Mouse (Mus musculus): ENCODE results near the gene Hsd17b13. TPM values are rescaled to one million over a fixed set of nuclear protein-coding genes. Genes with fewer than 3 reads are reported as not detected.

Hsd17b13 gene
- polyA plus RNA-seq, 1 experiment from 2014 or later, result not detected

- ChIA-PET POLR2A (no interaction called here), CTCF (interaction anchor here (0.8 to 1.3 kb wide), 2 partner anchors 32 to 66 kb away, joined by 3 read pairs; no protein-coding TSS in a partner anchor)
- in situ Hi-C loops (cut with MboI; ENCODE audit: low pct_unique_long_range_greater_than_20kb), result loop anchor here (5.0 kb wide), 2 partner anchors 34 to 330 kb away; no protein-coding TSS in a partner anchor
- no peaks in the 10 kb centered on the region for H3K27me3 ChIP-seq
- no peak for ATAC-seq
- no peak for TF ChIP-seq CTCF (IDR thresholded peaks at IDR 0.05)
- DNase-seq (ENCODE audit: low read depth, low spot score), result no peak
Observed at GRCm38 (mm10) chr5:104007801-104008200, 30.6 kb upstream of the Hsd17b13 start.

GRCm38 (mm10) chr5:104006811-104007210, 29.6 kb upstream of the Hsd17b13 start:
- no peak for TF ChIP-seq CTCF (IDR thresholded peaks at IDR 0.05)
- no peaks in the 10 kb centered on the region for H3K27me3 ChIP-seq
- ChIA-PET POLR2A (interaction anchor here (0.5 kb wide), 1 partner anchor 132 kb away, joined by 3 read pairs; no protein-coding TSS in a partner anchor), CTCF (interaction anchor here (1.3 kb wide), 1 partner anchor 33 kb away, joined by 3 read pairs; no protein-coding TSS in a partner anchor)
- in situ Hi-C loops (cut with MboI; ENCODE audit: low pct_unique_long_range_greater_than_20kb), result loop anchor here (5.0 kb wide), 2 partner anchors 35 to 330 kb away; no protein-coding TSS in a partner anchor
- ATAC-seq (no peak), DNase-seq (ENCODE audit: low read depth, low spot score) (no peak)

- in situ Hi-C loops (cut with MboI; ENCODE audit: low pct_unique_long_range_greater_than_20kb), result no loop called here
Observed at GRCm38 (mm10) chr5:104003955-104004354, 26.7 kb upstream of the Hsd17b13 start.

GRCm38 (mm10) chr5:104003256-104003931, 26.2 kb upstream of the Hsd17b13 start:
- ChIA-PET POLR2A (no interaction called here), CTCF (interaction anchor here (0.6 to 7.3 kb wide), 5 partner anchors 17 to 39 kb away, joined by 3 to 77 read pairs (median 4); partner anchors contain the start of gene Hsd17b11)
- H3K27me3 ChIP-seq, result peaks cover 4% of the 10 kb centered on the region
- no peak for ATAC-seq
- no peak for TF ChIP-seq CTCF (IDR thresholded peaks at IDR 0.05)
- DNase-seq (ENCODE audit: low read depth, low spot score), result no peak
- in situ Hi-C loops (cut with MboI; ENCODE audit: low pct_unique_long_range_greater_than_20kb), result no loop called here

More at GRCm38 (mm10) chr5:104003955-104004354, 26.7 kb upstream of the Hsd17b13 start:
- CTCF ChIA-PET, result interaction anchor here (0.6 to 7.3 kb wide), 4 partner anchors 17 to 35 kb away, joined by 3 to 77 read pairs (median 4); partner anchors contain the start of gene Hsd17b11
- no peak for TF ChIP-seq CTCF (IDR thresholded peaks at IDR 0.05)
- ATAC-seq (no peak), DNase-seq (ENCODE audit: low read depth, low spot score) (no peak)
- POLR2A ChIA-PET, result no interaction called here
- H3K27me3 ChIP-seq, result peaks cover 4% of the 10 kb centered on the region

GRCm38 (mm10) chr5:104002549-104003255, 25.5 kb upstream of the Hsd17b13 start:
- peaks cover 4% of the 10 kb centered on the region for H3K27me3 ChIP-seq
- TF ChIP-seq CTCF (IDR thresholded peaks at IDR 0.05), result no peak
- in situ Hi-C loops (cut with MboI; ENCODE audit: low pct_unique_long_range_greater_than_20kb), result no loop called here
- DNase-seq (ENCODE audit: low read depth, low spot score) (no peak), ATAC-seq (no peak)
- ChIA-PET POLR2A (no interaction called here), CTCF (interaction anchor here (1.2 to 7.3 kb wide), 3 partner anchors 20 to 39 kb away, joined by 4 to 77 read pairs (median 4); partner anchors contain the start of gene Hsd17b11)

GRCm38 (mm10) chr5:103999738-104000137, 22.5 kb upstream of the Hsd17b13 start:
- in situ Hi-C loops (cut with MboI; ENCODE audit: low pct_unique_long_range_greater_than_20kb), result no loop called here
- DNase-seq (ENCODE audit: low read depth, low spot score), result no peak
- TF ChIP-seq CTCF (IDR thresholded peaks at IDR 0.05), result peak; percentile 96
- peaks cover 4% of the 10 kb centered on the region for H3K27me3 ChIP-seq
- POLR2A ChIA-PET, result interaction anchor here (0.7 to 1.7 kb wide), 2 partner anchors 44 to 81 kb away, joined by 5 read pairs; no protein-coding TSS in a partner anchor
- no peak for ATAC-seq
- CTCF ChIA-PET, result interaction anchor here (0.8 to 7.3 kb wide), 21 partner anchors 11 to 341 kb away, joined by 3 to 77 read pairs (median 5); partner anchors contain the start of genes Gm17660 and Hsd17b11

- ATAC-seq (no peak), DNase-seq (ENCODE audit: low read depth, low spot score) (no peak)
- in situ Hi-C loops (cut with MboI; ENCODE audit: low pct_unique_long_range_greater_than_20kb), result no loop called here
- ChIA-PET CTCF (interaction anchor here (1.1 to 7.3 kb wide), 10 partner anchors 12 to 79 kb away, joined by 3 to 77 read pairs (median 10); partner anchors contain the start of gene Gm17660), POLR2A (interaction anchor here (0.5 to 1.7 kb wide), 3 partner anchors 45 to 807 kb away, joined by 3 to 5 read pairs (median 5); no protein-coding TSS in a partner anchor)
- H3K27me3 ChIP-seq, result peaks cover 4% of the 10 kb centered on the region
- TF ChIP-seq CTCF (IDR thresholded peaks at IDR 0.05), result no peak
Observed at GRCm38 (mm10) chr5:103998739-103999138, 21.5 kb upstream of the Hsd17b13 start.

- no peak for ATAC-seq
- DNase-seq (ENCODE audit: low read depth, low spot score), result no peak
- H3K27me3 ChIP-seq, result peaks cover 2% of the 10 kb centered on the region
- CTCF ChIA-PET, result interaction anchor here (0.7 to 1.7 kb wide), 14 partner anchors 14 to 345 kb away, joined by 3 to 14 read pairs (median 4); partner anchors contain the start of gene Hsd17b13
- in situ Hi-C loops (cut with MboI; ENCODE audit: low pct_unique_long_range_greater_than_20kb), result no loop called here
- peak; percentile 77 for TF ChIP-seq CTCF (IDR thresholded peaks at IDR 0.05)
- POLR2A ChIA-PET, result no interaction called here
Observed at GRCm38 (mm10) chr5:103995181-103995580, 18.0 kb upstream of the Hsd17b13 start.

GRCm38 (mm10) chr5:103994669-103995068, 17.5 kb upstream of the Hsd17b13 start:
- ChIA-PET CTCF (interaction anchor here (1.0 to 1.7 kb wide), 10 partner anchors 13 to 346 kb away, joined by 3 to 14 read pairs (median 4); no protein-coding TSS in a partner anchor), POLR2A (no interaction called here)
- TF ChIP-seq CTCF (IDR thresholded peaks at IDR 0.05), result no peak
- H3K27me3 ChIP-seq, result no peaks in the 10 kb centered on the region
- in situ Hi-C loops (cut with MboI; ENCODE audit: low pct_unique_long_range_greater_than_20kb), result no loop called here
- no peak for ATAC-seq
- DNase-seq (ENCODE audit: low read depth, low spot score), result no peak

GRCm38 (mm10) chr5:103993601-103994000, 16.4 kb upstream of the Hsd17b13 start:
- ATAC-seq (no peak), DNase-seq (ENCODE audit: low read depth, low spot score) (no peak)

More at GRCm38 (mm10) chr5:103993601-103994000, 16.4 kb upstream of the Hsd17b13 start:
- POLR2A ChIA-PET, result no interaction called here
- no peaks in the 10 kb centered on the region for H3K27me3 ChIP-seq
- peak; percentile 61 for TF ChIP-seq CTCF (IDR thresholded peaks at IDR 0.05)
- CTCF ChIA-PET, result interaction anchor here (1.0 to 1.5 kb wide), 2 partner anchors 46 to 81 kb away, joined by 4 to 7 read pairs; no protein-coding TSS in a partner anchor
- in situ Hi-C loops (cut with MboI; ENCODE audit: low pct_unique_long_range_greater_than_20kb), result no loop called here

Measured in Patski (cell line).